Mouse (Mus musculus): Measurements from ENCODE around the gene Vmn1r38. TPM values are rescaled to one million over a fixed set of nuclear protein-coding genes. Genes with fewer than 3 reads are reported as not detected.
"Not testable (repeated sequence)": the region's sequence is repeated elsewhere in the genome, so short reads cannot be mapped to it uniquely, and the experiment has no call there.

The Vmn1r38 gene
- not detected in 2 replicates for polyA plus RNA-seq (2016; fragmentation: Nextera tagmentation; extraction: Ambion mirVana)

GRCm38 (mm10) chr6:66782527-66782926, at the start of gene Vmn1r38:
Gene Vmn1r38 (minus strand): TSS chr6:66782627.
- not testable (repeated sequence) for H3K4me2 ChIP-seq (replicated peaks); ATAC-seq (ENCODE audit: insufficient number of reproducible peaks, insufficient read depth, low FRiP score, low TSS enrichment); H3K9me3 ChIP-seq; H3K36me3 ChIP-seq; H3K27ac ChIP-seq; H3K27me3 ChIP-seq; H3K4me1 ChIP-seq; H3K9ac ChIP-seq; H3K4me3 ChIP-seq

DNA sequence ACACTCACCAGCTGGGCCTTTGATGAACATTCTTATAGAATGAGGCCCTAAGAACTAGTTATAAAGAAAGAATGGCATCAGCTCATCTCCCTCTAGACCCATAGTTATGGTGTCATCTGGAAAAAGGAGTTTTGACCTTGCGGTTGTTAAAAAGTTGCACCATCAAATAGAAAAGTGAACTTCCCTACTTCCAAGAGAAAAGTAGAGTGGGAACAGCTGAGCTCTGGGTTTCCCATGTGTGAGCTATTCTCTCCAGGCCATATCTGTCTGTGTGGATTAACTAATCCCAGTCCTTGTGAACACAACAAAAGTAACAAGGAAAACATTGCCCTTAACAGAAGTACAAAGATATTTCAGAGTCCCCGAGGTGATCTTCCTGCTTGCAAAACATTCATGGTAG, 28.1 kb upstream of the Vmn1r38 start, which contains the start of gene Vmn1r39:
Vmn1r39 (minus strand) TSS at position 101 of the 400 bp plus-strand sequence.
- Histone ChIP-seq H3K4me1 (no peaks in the 10 kb centered on the region), H3K27me3 (no peaks in the 10 kb centered on the region), H3K4me2 (replicated peaks) (no peak within 1 kb of the TSS), H3K36me3 (no peaks in the 10 kb centered on the region), H3K9ac (no peak within 1 kb of the TSS), H3K9me3 (no peaks in the 10 kb centered on the region), H3K4me3 (no peak within 1 kb of the TSS), H3K27ac (no peak within 1 kb of the TSS)
- ATAC-seq (ENCODE audit: insufficient number of reproducible peaks, insufficient read depth, low FRiP score, low TSS enrichment): no peak
- 86% methylated on average over 2 of the region's 2 CpGs for WGBS

DNA sequence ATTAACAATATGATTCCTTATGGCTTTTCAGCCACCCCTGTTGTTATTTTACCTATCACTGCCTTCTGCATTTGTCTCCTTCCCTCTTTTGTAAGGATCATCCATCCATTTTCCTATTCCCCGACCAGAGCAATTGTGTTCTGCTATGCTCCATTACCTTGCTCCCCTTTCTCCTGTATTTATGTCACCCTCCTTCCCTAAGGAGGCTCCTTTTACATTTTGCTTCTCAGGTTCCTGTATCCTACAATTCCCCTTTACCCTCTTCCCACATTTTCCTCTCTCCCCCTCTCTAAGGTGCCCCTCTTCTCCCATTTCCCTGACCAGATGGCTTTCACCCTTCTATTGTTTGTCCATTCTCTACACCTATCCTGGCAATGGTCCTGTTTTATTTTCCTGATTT, 23.9 kb upstream of the Vmn1r38 start:
- no peaks in the 10 kb centered on the region for H3K27me3 ChIP-seq
- H3K9ac ChIP-seq: no peak overlapping the region
- no peak for ATAC-seq (ENCODE audit: insufficient number of reproducible peaks, insufficient read depth, low FRiP score, low TSS enrichment)
- H3K9me3 ChIP-seq: no peaks in the 10 kb centered on the region
- no peak overlapping the region for H3K27ac ChIP-seq
- WGBS: 52% methylated on average over 1 of the region's 1 CpGs
- no peak overlapping the region for H3K4me3 ChIP-seq
- H3K4me2 ChIP-seq (replicated peaks): no peak overlapping the region
- H3K4me1 ChIP-seq: no peaks in the 10 kb centered on the region
- no peaks in the 10 kb centered on the region for H3K36me3 ChIP-seq

DNA sequence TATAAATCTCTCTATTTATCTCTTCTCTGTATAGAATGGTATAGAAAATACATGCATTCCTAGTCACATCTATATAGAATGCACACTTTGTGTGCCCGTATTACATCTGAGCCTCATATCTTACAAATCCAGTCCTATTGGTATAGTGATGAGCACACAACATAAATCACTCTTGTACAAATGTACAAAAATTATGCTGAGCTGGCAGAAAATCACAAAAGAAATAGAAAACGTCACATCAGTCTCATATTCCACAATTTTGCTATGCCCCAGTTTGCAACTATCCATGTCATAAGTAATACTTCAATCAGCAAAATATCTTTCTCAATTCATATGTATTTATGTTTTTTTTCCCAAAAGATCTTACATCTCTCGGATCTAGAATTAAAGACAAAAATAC, 23.3 kb upstream of the Vmn1r38 start:
- Histone ChIP-seq H3K36me3 (no peaks in the 10 kb centered on the region), H3K4me2 (replicated peaks) (no peak overlapping the region), H3K27ac (no peak overlapping the region), H3K4me3 (no peak overlapping the region), H3K27me3 (no peaks in the 10 kb centered on the region), H3K9me3 (no peaks in the 10 kb centered on the region), H3K9ac (no peak overlapping the region), H3K4me1 (no peaks in the 10 kb centered on the region)
- WGBS: 83% methylated on average over 3 of the region's 3 CpGs
- ATAC-seq (ENCODE audit: insufficient number of reproducible peaks, insufficient read depth, low FRiP score, low TSS enrichment): no peak

DNA sequence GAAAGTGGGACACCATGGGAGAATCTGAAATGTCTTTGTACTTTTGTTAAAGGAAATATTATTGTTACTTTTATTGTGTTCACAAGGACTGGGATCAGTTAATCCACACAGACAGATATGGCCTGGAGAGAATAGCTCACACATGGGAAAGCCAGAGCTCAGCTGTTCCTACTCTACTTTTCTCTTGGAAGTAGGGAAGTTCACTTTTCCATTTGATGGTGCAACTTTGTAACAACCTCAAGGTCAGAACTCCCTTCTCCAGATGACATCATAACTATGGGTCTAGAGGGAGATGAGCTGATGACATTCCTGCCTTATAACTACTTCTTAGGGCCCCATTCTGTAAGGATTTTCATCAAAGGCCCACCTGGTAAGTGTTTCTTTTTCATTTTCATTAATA, 53.3 kb downstream of the Vmn1r38 start, which contains the start of gene Vmn1r37:
Vmn1r37 (plus strand) TSS at position 301 of the 400 bp plus-strand sequence.
- not testable (repeated sequence) for H3K4me1 ChIP-seq; H3K36me3 ChIP-seq; H3K4me3 ChIP-seq; H3K27me3 ChIP-seq; H3K9me3 ChIP-seq; ATAC-seq (ENCODE audit: insufficient number of reproducible peaks, insufficient read depth, low FRiP score, low TSS enrichment); H3K9ac ChIP-seq; H3K27ac ChIP-seq; H3K4me2 ChIP-seq (replicated peaks)

Other genes with a start within 250 kb of the Vmn1r38 start
- gene Mad2l1, start 247.2 kb downstream of the Vmn1r38 start, polyA plus RNA-seq (2016; fragmentation: Nextera tagmentation; extraction: Ambion mirVana): 91.5 and 100 TPM in 2 replicates
- 0.08 TPM in 1 of 2 replicates, not detected in the other for gene Vmn1r32, start 222.5 kb downstream of the Vmn1r38 start, polyA plus RNA-seq (2016; fragmentation: Nextera tagmentation; extraction: Ambion mirVana)
- not detected in 2 replicates for gene Vmn1r33, start 164.3 kb downstream of the Vmn1r38 start, polyA plus RNA-seq (2016; fragmentation: Nextera tagmentation; extraction: Ambion mirVana)
- not detected in 2 replicates for gene Vmn1r34, start 138.7 kb downstream of the Vmn1r38 start, polyA plus RNA-seq (2016; fragmentation: Nextera tagmentation; extraction: Ambion mirVana)
- gene Vmn1r35, start 96.7 kb downstream of the Vmn1r38 start, polyA plus RNA-seq (2016; fragmentation: Nextera tagmentation; extraction: Ambion mirVana): not detected in 2 replicates
- gene Vmn1r36, start 63.5 kb downstream of the Vmn1r38 start, polyA plus RNA-seq (2016; fragmentation: Nextera tagmentation; extraction: Ambion mirVana): not detected in 2 replicates
- not detected in 2 replicates for gene Vmn1r37, start 53.2 kb downstream of the Vmn1r38 start, polyA plus RNA-seq (2016; fragmentation: Nextera tagmentation; extraction: Ambion mirVana)
- gene Vmn1r39, start 28.0 kb upstream of the Vmn1r38 start, polyA plus RNA-seq (2016; fragmentation: Nextera tagmentation; extraction: Ambion mirVana): not detected in 2 replicates
- 48.2 and 55.7 TPM in 2 replicates for gene Gng12, start 113.8 kb upstream of the Vmn1r38 start, polyA plus RNA-seq (2016; fragmentation: Nextera tagmentation; extraction: Ambion mirVana)

Measured in embryonic facial prominence, embryonic 12.5 days (tissue).